In the genomic region with DNA sequence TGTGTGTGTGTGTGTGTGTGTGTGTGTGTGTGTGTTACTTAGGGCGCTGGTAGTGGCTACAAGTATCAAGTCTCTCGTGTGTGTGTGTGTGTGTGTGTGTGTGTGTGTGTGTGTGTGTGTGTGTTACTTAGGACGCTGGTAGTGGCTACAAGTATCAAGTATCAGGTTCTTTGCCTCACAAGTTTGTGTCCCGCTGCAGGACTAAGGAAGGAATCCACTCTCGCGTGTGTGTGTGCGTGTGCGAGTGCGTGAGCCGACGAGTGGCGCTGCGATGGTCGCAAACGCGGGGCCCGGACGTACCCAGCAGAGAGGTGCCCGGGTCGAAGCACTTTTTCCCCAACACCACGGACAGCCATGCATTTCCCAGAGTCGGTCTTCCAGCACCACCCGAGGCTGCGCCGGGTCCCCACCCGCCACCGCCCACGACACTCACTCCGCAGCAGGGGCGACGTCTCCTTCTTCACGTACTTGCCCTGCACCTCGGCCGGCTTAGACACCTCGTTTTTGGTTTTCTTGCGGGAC, we compare ENCODE assay signal across 8 mouse cellular contexts. TPM values are rescaled to one million over a fixed set of nuclear protein-coding genes. Genes with fewer than 3 reads are reported as not detected.
DNase-seq lines count a peak whose midpoint lies in the region; ATAC-seq lines count a peak whose summit lies in the region.

No protein-coding gene starts in this region.

- peaks cover 4% of the 10 kb centered on the region; the same call in 1 of the 2 replicates for H3K4me1 ChIP-seq in heart, embryonic 11.5 days (ENCODE audit: control insufficient read depth, insufficient read depth, low read length)
- H3K4me1 ChIP-seq in embryonic facial prominence, embryonic 14.5 days (ENCODE audit: control insufficient read depth, insufficient read depth, low read length), result peaks cover 11% of the 10 kb centered on the region
- no peaks in the 10 kb centered on the region for H3K4me1 ChIP-seq in limb, embryonic 11.5 days (ENCODE audit: control insufficient read depth, insufficient read depth, low read length)
- peaks cover 24% of the 10 kb centered on the region for H3K4me1 ChIP-seq in midbrain, embryonic 10.5 days
- 0 out of 2 replicates have a peak, but pooled peaks cover 4% of the 10 kb centered on the region for H3K4me1 ChIP-seq in stomach, embryonic 15.5 days

- H3K4me2 ChIP-seq in heart, embryonic 11.5 days, result peak overlapping the region; percentile 70
- peak overlapping the region; percentile 71 for H3K4me2 ChIP-seq in embryonic facial prominence, embryonic 14.5 days (ENCODE audit: low read depth, low read length)
- peak overlapping the region; percentile 68 for H3K4me2 ChIP-seq in limb, embryonic 11.5 days (ENCODE audit: low read depth, severe bottlenecking)
- H3K4me2 ChIP-seq in stomach, embryonic 15.5 days, result peak overlapping the region; percentile 65

- no peak for DNase-seq in heart, postnatal 25 days (ENCODE audit: low spot score)
- DNase-seq in Muller cell, postnatal 12 days (ENCODE audit: inconsistent ontology term), result peak; percentile 55
- peak; percentile 61 for DNase-seq in embryonic facial prominence, embryonic 14.5 days (ENCODE audit: low spot score)
- DNase-seq in heart, postnatal 4 days, result peak; percentile 53
- DNase-seq in limb, embryonic 11.5 days (ENCODE audit: low spot score), result peak; percentile 67
- DNase-seq in midbrain, embryonic 10.5 days (ENCODE audit: low spot score), result peak; percentile 57

- H3K9ac ChIP-seq in heart, embryonic 11.5 days (ENCODE audit: low read depth, low read length), result peak overlapping the region; percentile 97
- peak overlapping the region; percentile 96 for H3K9ac ChIP-seq in embryonic facial prominence, embryonic 14.5 days (ENCODE audit: low read depth, low read length)
- peak overlapping the region; percentile 96 for H3K9ac ChIP-seq in limb, embryonic 11.5 days (ENCODE audit: low read length)
- peak overlapping the region; percentile 91 for H3K9ac ChIP-seq in stomach, embryonic 15.5 days

- WGBS in heart, embryonic 11.5 days (ENCODE audit: insufficient replicate concordance), result under 1% methylated on average over 35 of the region's 36 CpGs
- under 1% methylated on average over 19 of the region's 36 CpGs for WGBS in embryonic facial prominence, embryonic 14.5 days
- 0% methylated on average over 36 of the region's 36 CpGs for WGBS in limb, embryonic 11.5 days
- WGBS in midbrain, embryonic 10.5 days, result 0% methylated on average over 34 of the region's 36 CpGs
- WGBS in stomach, embryonic 15.5 days, result 0% methylated on average over 34 of the region's 36 CpGs

- no peaks in the 10 kb centered on the region for H3K27me3 ChIP-seq in heart, embryonic 11.5 days (ENCODE audit: control insufficient read depth, insufficient read depth, low read length)
- H3K27me3 ChIP-seq in embryonic facial prominence, embryonic 14.5 days (replicated peaks; ENCODE audit: control insufficient read depth, insufficient read depth, low read length), result no peaks in the 10 kb centered on the region
- no peaks in the 10 kb centered on the region for H3K27me3 ChIP-seq in limb, embryonic 11.5 days (ENCODE audit: control insufficient read depth, insufficient read depth, low read length)
- no peaks in the 10 kb centered on the region for H3K27me3 ChIP-seq in midbrain, embryonic 10.5 days (ENCODE audit: low read depth, poor library complexity, severe bottlenecking)
- no peaks in the 10 kb centered on the region for H3K27me3 ChIP-seq in stomach, embryonic 15.5 days (replicated peaks)

- peak overlapping the region; percentile 94 for H3K27ac ChIP-seq in heart, embryonic 11.5 days (ENCODE audit: low read depth, low read length)
- peak overlapping the region; percentile 95 for H3K27ac ChIP-seq in embryonic facial prominence, embryonic 14.5 days (replicated peaks; ENCODE audit: low read depth, low read length)
- H3K27ac ChIP-seq in limb, embryonic 11.5 days (replicated peaks; ENCODE audit: low read depth, low read length), result peak overlapping the region; percentile 89
- H3K27ac ChIP-seq in midbrain, embryonic 10.5 days (replicated peaks), result peak overlapping the region; percentile 97
- H3K27ac ChIP-seq in stomach, embryonic 15.5 days, result peak overlapping the region; percentile 93

- peaks cover 12% of the 10 kb centered on the region for H3K36me3 ChIP-seq in heart, embryonic 11.5 days (ENCODE audit: control insufficient read depth, insufficient read depth, low read length)
- H3K36me3 ChIP-seq in embryonic facial prominence, embryonic 14.5 days (ENCODE audit: control insufficient read depth, insufficient read depth, low read length), result peaks cover 31% of the 10 kb centered on the region
- peaks cover 3% of the 10 kb centered on the region; the same call in 1 of the 2 replicates for H3K36me3 ChIP-seq in limb, embryonic 11.5 days (ENCODE audit: control insufficient read depth, insufficient read depth, low read length)
- H3K36me3 ChIP-seq in midbrain, embryonic 10.5 days, result peaks cover 32% of the 10 kb centered on the region
- peaks cover 7% of the 10 kb centered on the region; the same call in 1 of the 2 replicates for H3K36me3 ChIP-seq in stomach, embryonic 15.5 days

- intact Hi-C loops in heart, postnatal 25 days (cut with DNase I), result loop anchor here (5.0 kb wide), 1 partner anchor 76 kb away; no protein-coding TSS in a partner anchor

- peak overlapping the region; percentile 94 for H3K4me3 ChIP-seq in heart, embryonic 11.5 days (ENCODE audit: low read depth, low read length)
- H3K4me3 ChIP-seq in embryonic facial prominence, embryonic 14.5 days (ENCODE audit: low read depth, low read length), result peak overlapping the region; percentile 90
- H3K4me3 ChIP-seq in limb, embryonic 11.5 days (ENCODE audit: low read depth, low read length), result peak overlapping the region; percentile 84
- H3K4me3 ChIP-seq in midbrain, embryonic 10.5 days, result peak overlapping the region; percentile 93
- peak overlapping the region; percentile 97 for H3K4me3 ChIP-seq in stomach, embryonic 15.5 days (replicated peaks)

- no peaks in the 10 kb centered on the region for H3K9me3 ChIP-seq in heart, embryonic 11.5 days (replicated peaks; ENCODE audit: control insufficient read depth, low read length)
- no peaks in the 10 kb centered on the region for H3K9me3 ChIP-seq in embryonic facial prominence, embryonic 14.5 days (ENCODE audit: control insufficient read depth, low read length)
- H3K9me3 ChIP-seq in limb, embryonic 11.5 days (ENCODE audit: control insufficient read depth, low read length), result no peaks in the 10 kb centered on the region
- H3K9me3 ChIP-seq in midbrain, embryonic 10.5 days (replicated peaks), result no peaks in the 10 kb centered on the region
- no peaks in the 10 kb centered on the region for H3K9me3 ChIP-seq in stomach, embryonic 15.5 days

- 0 out of 2 replicates have a peak, but pooled peaks have one; percentile 53 for ATAC-seq in heart, embryonic 11.5 days (replicated peaks; ENCODE audit: insufficient number of reproducible peaks, low FRiP score, low TSS enrichment)
- peak; percentile 63 for ATAC-seq in embryonic facial prominence, embryonic 14.5 days (ENCODE audit: low read depth)
- peak; percentile 74 for ATAC-seq in limb, embryonic 11.5 days (ENCODE audit: insufficient number of reproducible peaks, low FRiP score, low TSS enrichment, low read depth)
- peak; percentile 43 for ATAC-seq in stomach, embryonic 15.5 days (ENCODE audit: insufficient read depth, low FRiP score, low read depth)

RNA-seq across cellular contexts. Expression of gene Sav1, which starts 0.5 kb away (rescaled TPM):
- polyA plus RNA-seq in heart, embryonic 11.5 days (2014; fragmentation: Nextera tagmentation; extraction: Ambion mirVana), result 6.4 and 7.4 TPM in 2 replicates
- 10 to 100 TPM; 24.0 to 25.0 TPM for total RNA-seq in heart, postnatal 25 days (2021)
- 10.4 and 12.0 TPM in 2 replicates for polyA plus RNA-seq in embryonic facial prominence, embryonic 14.5 days (2014; fragmentation: Nextera tagmentation; extraction: Ambion mirVana)
- total RNA-seq in heart, postnatal 4 days (2021), result 10 to 100 TPM; 38.7 to 39.1 TPM
- 12.7 and 13.1 TPM in 2 replicates for polyA plus RNA-seq in limb, embryonic 11.5 days (2014; fragmentation: Nextera tagmentation; extraction: Ambion mirVana)
- polyA plus RNA-seq in midbrain, embryonic 10.5 days (2016; fragmentation: Nextera tagmentation; extraction: Ambion mirVana), result 2.4 and 3.9 TPM in 2 replicates
- polyA plus RNA-seq in stomach, embryonic 15.5 days (2015; fragmentation: Nextera tagmentation; extraction: Ambion mirVana), result 6.0 and 7.2 TPM in 2 replicates
